Mouse (Mus musculus): ENCODE measurements at regions not wholly inside any gene's neighbourhood (a gene's known extent, or its start where the extent isn't known, plus 50 kb on each side); places are given as distances from the start of the nearest gene placed in this dataset.

DNA sequence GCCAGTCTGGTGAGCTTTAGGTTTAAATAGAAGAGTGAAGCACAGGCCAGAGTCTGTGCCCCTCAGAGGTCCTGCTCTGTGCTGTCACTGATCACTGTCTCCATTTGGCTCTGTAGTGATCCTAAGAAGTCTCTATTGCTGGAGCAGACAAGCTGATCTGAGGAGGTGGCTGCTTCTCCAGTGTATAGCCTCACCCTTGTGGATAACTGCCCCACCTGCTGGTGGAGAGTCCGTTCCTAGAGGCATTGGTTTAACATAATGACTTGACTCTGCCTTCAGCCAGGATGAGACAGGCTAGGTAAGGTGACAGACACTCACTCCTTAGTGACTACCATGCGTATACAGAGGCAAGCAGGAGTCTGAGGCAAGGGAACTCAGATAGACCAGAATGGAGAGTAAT is 136.5 kb upstream of the Foxn2 start:
- peak; percentile 81 for DNase-seq (ENCODE audit: low read depth)

DNA sequence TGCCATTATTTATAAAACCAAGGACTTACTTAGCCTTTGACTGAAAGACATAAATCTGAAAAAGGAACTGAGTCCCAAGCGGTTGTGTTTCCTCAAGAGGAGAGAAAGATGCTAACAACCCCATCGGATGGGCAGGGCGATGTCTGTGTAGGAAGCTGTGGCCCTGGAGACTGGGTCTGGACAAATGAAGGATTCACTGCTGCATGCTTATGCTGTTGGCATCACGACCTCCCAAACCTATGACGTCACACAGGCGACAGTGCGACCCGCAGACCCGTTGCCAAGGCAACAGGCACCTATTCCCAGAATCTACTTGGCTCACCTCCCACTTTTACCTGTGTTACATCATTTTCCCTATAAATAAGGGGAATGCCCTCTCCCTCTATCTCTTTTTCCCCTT is 135.3 kb upstream of the Foxn2 start:
- no peak for DNase-seq (ENCODE audit: low read depth)

DNA sequence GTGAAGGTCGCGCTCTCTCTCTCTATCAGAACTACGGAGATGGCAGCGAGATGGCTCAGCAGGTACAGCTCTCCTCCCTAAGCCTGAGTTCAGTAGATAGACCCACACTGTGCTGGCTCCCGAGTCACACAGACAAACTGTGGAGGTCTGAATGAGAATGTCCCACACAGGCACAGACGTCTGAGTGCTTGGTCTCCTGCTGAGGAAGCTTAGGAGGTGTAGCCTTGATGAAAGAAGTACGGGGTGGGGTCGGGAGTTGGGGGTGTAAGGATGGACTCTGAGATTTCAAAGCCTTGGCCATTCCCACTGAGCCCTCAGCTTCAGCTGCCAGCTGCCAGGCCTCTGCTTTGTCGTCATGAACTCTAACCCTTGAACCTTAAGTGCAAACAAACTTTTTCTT is 134.2 kb upstream of the Foxn2 start:
- no peak for DNase-seq (ENCODE audit: low read depth)

DNA sequence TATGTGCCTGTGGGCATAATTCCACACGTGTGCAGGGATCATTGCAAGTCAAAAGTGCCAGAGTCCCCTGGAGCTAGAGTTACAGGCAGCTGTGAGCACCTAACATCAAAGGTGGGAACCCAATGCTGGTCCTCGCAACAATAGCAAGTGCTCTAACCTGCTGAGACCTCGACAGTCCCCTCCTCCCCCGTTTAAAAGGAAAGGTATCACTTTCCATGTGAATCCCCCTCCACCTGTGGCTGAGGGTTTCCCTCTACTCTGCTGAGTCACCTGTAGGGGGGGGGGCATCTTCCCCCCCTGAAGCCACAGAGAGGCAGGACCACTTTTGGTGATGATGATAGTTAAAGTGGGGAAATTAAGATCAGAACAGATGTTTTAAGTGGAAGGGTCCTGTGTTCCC is 133.4 kb upstream of the Foxn2 start:
- no peak for DNase-seq (ENCODE audit: low read depth)

DNA sequence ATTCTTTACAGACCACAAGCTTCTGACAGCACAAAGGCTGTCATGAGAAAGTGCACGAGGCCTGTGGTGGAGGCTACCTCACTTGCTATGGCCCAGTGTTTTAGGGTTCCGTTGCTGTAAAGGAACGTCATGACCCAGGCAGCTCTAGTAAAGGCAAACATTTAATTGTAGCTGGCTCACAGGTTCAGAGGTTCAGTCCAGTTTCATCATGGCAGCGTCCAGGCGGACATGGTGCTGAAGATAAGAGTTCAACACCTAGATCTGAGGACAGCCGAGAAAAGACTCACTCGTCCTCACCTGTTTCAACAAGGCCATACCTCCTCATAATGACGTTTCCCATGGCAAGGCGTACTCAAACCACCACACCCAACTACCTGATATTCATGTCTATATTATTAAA is 132.7 kb upstream of the Foxn2 start:
- DNase-seq (ENCODE audit: low read depth), result no peak

DNA sequence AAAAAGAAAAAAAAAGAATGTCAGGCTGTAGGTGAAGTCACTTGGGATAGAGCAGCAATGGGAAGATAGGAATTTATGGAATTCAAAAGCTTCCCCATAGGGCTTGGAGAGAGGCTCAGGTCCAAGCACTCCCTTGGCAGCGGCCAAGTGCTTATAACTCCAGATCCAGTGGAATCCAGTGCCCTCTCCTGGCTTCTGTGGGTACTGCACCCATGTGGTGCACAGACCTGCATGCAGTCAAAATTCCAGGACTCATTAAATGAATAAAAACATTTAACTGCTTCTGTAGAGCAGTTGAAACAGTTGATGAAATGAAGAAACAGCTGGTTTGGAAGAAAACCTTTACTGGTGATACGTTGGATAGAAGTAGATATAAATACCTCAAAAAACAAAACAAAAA is 127.6 kb upstream of the Foxn2 start:
- DNase-seq (ENCODE audit: low read depth), result peak; percentile 63

DNA sequence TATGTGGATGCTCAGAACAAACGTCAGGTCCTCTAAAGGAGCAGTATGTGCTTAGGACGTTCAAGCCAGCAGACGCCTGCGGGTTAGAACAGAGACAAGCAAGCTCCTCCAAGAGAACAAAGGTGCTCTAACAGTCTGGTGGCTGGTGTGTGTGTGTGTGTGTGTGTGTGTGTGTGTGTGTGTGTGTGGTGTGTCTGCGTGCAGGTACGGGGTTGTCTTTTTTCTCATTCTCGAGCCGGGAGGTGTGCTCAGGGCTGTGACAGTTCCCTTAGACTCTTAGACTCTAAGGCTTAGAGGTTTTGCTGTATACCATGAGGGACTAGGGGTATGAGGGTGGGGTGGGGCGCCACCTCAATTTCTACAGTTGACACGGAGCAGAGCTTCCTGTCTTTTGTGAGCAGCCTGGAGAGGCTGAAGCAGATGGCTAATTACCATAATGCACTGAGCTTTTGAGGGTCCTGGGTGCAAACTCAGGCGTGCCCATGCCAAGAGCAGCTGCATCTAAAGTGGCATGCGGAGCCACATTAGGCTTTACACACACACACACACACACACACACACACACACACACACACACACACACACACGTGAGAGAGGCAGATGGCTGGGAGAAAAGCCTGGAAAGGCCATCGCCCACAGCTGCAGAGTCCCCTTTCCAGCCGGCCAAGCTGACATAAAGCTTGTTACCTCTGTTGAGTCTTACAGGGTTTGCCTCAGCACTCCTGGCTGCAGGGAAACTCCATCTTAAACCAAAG is 124.1 kb upstream of the Foxn2 start:
- DNase-seq (ENCODE audit: low read depth), result no peak

DNA sequence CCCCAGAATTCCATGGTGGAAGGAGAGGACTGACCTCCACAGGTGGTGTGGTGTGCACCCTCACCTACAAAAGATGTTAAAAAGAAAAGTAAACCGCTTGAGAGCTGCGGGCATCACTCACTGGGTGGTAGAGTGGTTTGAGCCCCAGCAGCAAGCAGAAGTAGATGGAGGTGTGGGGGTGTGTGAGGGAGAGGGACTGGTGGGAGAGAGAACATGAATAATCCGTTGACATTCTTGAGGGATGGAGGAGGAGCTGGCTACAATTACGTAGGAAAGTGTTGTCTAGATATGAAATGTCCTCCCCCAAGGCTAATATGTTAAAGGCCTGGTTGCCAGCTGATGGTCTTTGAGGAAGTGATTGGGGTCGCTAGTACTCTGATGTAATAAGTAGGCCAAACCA is 123.2 kb upstream of the Foxn2 start:
- no peak for DNase-seq (ENCODE audit: low read depth)

DNA sequence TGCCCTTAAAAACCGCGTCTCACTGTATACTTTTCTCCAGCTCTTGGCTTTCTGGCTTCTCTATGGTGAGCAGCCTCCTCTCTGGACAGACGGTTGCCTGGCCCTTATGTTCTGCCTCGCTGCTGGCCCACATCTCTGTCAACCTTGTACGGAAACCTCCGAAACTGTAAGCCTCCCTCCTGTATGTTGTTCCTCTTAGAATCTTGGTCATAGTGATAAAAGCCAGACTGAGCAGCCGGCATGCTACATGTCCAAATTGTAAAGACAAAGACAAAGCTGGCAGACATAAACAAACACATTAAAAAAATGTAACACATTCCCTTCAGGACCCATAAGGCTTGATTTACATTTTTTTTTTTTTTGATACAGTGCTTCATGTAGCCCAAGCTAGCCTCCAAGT is 122.7 kb upstream of the Foxn2 start:
- no peak for DNase-seq (ENCODE audit: low read depth)

DNA sequence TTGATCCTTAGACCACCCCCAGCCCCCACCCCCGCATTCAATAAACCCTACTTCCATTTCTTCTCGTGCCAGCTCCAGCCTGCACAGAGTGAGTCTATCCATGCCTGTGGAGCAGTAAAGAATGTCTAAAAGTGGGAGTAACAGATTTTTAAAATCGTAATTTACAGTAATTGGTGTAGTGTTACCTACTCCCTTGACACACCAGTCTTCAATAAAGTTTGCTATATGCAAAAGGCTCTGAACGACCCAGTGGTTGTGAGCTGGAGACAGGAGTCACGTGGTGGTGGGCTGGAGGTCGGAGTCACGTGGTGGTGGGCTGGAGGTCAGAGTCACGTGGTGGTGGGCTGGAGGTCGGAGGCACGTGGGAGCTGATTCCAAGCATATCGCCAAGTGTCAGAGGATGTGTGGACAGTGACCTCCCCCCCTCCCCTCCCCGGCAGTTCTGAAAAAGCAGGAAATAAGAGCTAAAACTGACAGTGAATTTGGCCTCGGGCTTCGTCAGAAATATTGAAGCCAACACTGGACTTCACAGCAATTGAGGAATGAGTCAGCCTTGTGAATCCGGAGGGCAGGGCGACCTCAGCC is 122.2 kb upstream of the Foxn2 start:
- peak; percentile 73 for DNase-seq (ENCODE audit: low read depth)

DNA sequence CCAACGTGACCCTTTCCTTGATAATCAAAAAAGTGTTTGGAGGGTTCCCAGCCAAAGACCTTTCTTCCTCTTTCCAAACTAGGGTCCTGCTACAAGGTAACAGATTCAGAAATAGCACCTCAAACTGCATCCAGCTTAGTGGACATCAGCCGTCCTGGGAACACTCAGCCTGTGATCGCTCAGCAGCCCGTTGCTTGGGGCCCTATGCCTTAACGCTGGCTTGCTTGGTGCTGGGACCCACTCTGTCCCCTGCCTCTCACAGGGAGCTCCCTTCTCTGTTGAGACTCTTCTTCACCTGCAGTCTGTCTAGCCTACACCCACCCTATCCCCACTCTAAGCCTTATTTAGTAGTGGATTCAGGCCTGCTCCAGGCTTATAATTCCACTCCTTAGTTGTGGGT is 121.6 kb upstream of the Foxn2 start:
- no peak for DNase-seq (ENCODE audit: low read depth)

DNA sequence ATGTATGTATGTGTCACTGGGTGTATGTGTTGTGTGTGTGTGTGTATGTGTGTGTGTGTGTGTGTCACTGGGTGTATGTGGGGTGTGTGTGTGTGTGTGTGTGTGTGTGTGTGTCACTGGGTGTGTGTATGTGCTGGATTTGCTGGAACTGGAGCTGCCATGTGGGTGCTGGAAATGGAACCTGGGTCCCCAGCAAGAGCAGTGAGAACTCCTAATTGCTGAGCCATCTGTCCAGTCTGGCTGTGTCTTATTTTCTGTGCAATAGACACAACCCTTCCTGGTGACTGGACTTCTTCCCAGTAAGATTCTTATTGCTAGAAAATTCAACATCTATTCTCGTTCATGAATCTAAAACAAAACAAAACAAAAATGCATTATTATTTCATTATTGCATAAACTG is 119.8 kb upstream of the Foxn2 start:
- no peak for DNase-seq (ENCODE audit: low read depth)

DNA sequence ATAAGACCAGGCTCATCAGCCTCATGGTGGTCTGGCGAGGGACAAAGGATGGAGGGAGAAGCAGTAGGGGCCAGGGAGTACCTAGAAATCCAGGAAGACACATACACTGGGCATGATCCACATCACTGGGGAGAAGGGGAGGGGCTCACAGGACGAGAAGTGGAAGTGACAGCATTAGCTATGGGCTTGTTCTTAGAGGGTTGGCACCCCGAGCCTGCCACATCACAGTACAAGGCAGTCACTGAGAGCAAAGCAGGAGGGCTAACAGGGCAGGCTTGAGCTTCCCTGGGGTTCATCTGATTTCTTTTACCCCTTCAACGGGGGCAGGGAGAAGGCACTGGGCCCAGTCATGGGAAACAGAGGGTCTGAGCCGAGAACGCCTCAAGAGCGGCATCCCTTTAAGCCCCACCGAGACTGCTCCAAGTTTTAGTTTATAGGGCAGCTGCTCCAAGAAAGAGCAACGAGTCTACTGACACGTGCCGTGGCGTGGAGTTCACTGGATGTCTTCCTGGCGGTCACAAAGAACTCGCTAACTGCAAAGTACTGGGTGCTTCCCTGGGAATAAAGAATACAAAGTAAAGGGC is 115.1 kb upstream of the Foxn2 start:
- no peak for DNase-seq (ENCODE audit: low read depth)

DNA sequence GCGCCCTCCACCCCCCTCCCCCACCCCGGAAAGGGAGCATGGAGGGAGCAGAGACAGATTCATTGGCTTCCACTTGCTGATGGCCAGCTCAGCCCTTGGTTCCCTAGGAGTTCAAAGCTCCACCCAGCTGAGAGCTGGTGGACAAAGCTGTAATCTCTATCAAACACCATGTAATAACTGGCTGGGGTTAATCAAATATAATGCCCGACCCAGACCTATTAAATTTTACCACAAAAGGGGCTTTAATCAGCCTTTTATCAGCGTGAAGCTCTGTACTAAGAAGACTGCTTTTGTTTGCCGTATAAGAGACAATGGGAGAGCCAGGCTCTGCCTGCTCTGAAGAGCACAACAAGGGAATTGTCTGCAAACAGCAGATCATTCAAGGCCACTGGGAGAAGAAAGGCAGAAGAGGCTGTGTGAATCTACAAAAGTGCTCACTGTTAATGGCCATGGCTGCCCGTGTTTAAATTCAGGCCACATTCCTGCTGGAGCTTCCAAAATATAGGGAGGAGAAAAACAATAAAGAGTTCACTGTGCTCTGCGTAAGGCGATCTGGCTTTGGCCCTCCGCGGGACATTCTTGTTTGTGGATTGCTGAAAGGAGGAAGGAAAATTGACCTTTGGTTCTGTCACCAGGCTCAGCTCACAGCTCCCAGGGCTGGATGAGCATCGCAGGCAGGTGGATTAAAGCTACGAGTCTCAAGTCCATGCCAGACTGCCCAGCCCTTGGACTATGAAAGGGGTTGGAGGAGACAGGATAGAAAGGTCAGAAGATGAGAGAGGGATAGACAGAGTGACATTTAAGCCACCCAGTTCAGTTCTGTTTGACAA is 114.4 kb upstream of the Foxn2 start:
- DNase-seq (ENCODE audit: low read depth), result no peak

DNA sequence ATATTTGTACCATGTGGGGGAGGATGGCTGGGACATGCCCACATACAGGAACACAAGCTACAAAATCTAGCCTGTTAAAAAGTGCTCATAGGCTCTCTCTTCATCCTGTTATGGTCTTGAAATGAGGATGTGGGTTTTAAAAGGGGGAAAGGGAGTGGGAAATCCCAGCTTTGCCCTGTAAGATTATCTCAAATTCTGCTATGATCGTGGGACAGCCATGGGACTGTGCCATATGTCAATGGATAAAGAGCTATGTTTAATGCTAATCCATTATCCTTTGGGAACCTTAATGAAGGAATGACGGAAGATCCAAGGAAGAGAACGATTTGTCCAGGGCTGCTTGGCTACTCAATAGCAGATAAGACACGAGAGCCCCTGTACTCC is 113.8 kb upstream of the Foxn2 start:
- DNase-seq (ENCODE audit: low read depth), result no peak

DNA sequence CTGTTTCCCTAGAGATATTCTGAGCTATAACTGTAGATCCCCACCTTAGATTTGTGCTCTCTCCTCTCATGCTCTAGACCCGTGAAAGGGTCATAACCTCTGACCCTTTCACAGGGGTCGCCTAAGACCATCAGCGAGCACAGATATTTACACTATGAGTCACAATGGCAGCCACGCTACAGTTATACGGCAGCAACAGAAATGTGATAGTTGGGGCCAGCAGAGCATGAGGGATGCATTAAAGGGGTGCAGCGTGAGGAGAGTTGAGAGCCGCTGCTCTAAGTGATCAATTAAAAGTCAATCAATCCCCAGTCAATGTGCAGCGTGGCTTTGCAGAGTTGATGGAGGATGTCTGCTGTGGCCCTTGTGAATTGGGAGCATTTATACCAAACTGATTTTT is 112.7 kb upstream of the Foxn2 start:
- no peak for DNase-seq (ENCODE audit: low read depth)

DNA sequence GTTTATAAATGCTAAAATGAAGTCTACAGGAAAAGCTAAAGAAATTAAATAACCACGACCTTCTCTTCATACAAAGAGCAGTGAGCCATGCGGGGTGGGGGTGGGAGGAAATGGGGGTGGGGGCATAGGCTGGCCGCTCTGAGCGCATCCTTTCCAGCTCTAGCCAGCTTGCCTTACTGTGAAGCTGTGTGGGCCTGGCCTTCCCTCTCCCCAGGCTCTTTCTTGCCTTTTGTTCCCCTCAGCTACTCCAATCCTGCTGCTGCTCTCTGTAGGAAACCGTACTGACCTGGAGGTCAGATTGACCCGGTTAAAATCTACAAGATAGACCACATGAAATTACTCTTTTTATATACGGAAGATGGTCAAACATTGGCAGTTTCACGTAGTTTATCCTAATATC is 111.7 kb upstream of the Foxn2 start:
- DNase-seq (ENCODE audit: low read depth), result no peak

DNA sequence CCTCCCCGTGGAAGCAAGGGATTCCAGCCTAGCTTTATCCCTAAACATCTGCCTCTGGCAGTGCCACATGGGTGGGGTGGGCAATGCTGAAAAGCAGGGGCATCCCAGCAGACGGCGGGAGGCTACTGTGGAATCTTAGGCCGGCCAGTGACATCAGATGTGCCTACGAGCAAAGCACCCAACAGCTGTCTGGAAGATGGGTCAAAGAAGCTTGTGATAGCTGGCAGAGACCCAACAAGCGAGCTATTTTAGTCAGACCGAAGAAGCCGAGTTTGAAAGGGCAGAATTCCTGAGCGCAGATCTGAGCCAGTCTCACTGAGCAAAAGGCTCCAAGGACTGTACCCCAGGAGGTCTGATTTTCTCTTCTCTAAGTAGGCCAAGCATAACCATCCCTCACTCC is 110.8 kb upstream of the Foxn2 start:
- peak; percentile 44 for DNase-seq (ENCODE audit: low read depth)

DNA sequence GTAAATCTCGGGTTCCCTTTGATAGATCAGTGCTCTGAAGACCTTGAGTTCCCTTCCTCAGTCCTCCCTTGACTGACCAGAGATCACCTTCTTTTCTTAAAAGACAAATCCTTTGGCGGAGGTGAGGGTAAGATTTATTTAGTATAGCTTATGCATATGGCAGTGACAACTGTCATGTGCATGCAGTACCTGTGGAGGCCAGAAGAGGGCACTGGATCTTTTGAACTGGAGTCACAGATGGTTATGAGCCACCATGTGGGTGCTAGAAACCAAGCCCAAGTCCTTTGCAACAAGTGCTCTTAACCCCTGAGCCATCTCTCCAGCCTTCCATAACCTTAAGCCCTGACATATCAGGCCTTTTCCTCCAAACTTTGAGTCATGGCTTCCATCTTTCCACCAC is 110.4 kb upstream of the Foxn2 start:
- no peak for DNase-seq (ENCODE audit: low read depth)

DNA sequence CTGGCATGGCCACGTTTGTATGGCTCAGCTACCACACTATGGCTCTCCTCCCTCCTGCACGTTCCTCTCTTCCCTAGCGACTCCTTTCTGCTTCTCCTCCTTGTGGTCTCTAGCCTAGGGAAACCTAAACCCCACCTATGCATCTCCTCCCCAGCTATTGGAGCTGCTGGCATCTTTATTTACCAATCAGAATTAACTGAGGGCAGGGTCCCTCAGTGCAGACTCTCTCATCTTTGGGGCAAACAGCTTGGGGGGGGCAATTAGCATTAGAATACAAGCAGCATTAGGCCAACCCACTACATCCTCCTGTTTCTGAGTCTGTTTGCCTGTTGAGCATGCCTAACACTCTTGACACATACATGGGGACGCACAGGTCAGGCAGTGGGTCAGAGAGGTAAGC is 106.7 kb upstream of the Foxn2 start:
- no peak for DNase-seq (ENCODE audit: low read depth)

DNA sequence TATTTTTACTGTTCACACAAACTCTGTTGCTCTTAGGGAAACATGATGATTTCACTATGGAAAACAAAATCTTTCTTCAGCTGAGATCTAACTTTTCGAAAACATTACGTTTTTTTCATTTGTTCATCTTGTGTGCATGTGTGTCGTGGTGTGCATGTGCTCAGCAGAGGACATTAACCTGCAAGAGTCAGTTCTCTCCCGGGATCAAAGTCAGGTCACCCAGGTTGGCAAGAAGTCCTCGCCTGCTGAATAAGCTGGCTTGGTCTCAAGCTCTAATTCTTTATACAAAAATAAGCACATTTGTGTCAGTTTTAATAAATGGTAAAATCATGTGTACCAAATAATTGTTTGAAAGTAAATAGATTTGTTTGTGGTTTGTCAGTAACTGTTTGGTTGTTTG is 105.2 kb upstream of the Foxn2 start:
- DNase-seq (ENCODE audit: low read depth), result no peak

DNA sequence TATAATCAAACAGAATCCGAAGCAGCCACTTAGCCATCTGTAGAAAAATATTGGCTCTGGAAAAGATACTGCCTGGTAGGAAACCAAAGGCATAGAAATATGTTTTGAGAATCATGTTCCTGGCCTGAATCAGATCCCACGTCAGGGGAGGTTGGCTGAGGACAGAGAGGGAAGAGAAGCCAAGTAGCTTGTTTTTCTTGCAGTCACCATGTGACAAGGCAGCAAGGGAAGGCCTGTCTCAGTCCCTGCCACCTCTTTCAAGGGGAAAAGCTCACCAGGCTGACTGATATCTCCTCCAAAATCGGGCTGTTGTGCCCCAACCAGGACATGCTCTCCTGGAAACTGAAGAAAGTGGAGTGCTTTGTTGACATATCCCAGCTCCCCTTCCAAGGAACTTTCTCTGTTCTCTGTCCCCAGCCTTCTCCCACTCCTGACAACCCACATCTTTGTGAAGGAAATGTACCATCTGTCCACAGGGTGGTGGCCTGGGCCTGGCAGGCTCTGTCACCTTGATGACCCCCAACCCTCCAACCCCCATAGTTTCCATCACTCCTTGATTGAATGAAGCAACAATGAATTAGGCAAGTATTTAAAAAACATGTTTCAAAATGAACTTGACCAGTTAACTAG is 104.3 kb upstream of the Foxn2 start:
- peak; percentile 36 for DNase-seq (ENCODE audit: low read depth)

Data from NIH3T3 (cell line).